31 mouse cellular contexts compared by ENCODE assay signal in genomic region chr11:7863711-7864110, GRCm38 (mm10).
DNase-seq lines count a peak whose midpoint lies in the region; ATAC-seq and TF ChIP-seq lines count a peak whose summit lies in the region.
"Had no signal": no experiment of that assay in that cellular context is flagged by ENCODE, and none has a peak within 500 bp of the region (broad histone marks: within the 10 kb centered on the region; RNA-seq: fewer than 3 reads in every experiment).

No protein-coding gene starts in this region.

- no peak overlapping the region for H3K27ac ChIP-seq in lung, embryonic 14.5 days (ENCODE audit: low read depth)
- no peak overlapping the region for H3K27ac ChIP-seq in kidney, postnatal 0 days
- H3K27ac ChIP-seq: embryonic facial prominence, embryonic 13.5 days; heart, embryonic 10.5 days; heart, embryonic 15.5 days; hindbrain, embryonic 13.5 days; layer of hippocampus, adult 2 months; limb, embryonic 13.5 days; midbrain, embryonic 15.5 days; neural tube, embryonic 15.5 days; stomach, postnatal 0 days had no signal

- no peak for TF ChIP-seq CTCF in lung, embryonic 14.5 days (IDR thresholded peaks at IDR 0.05; ENCODE audit: low read depth)
- no peak for TF ChIP-seq CTCF in kidney, postnatal 0 days (IDR thresholded peaks at IDR 0.05; ENCODE audit: low read depth)

- H3K9ac ChIP-seq in lung, embryonic 14.5 days: no peak overlapping the region
- no peak overlapping the region for H3K9ac ChIP-seq in kidney, postnatal 0 days (ENCODE audit: low read depth, low read length)
- H3K9ac ChIP-seq: embryonic facial prominence, embryonic 13.5 days; forebrain, postnatal 0 days; heart, embryonic 15.5 days; hindbrain, embryonic 13.5 days; limb, embryonic 13.5 days; midbrain, embryonic 15.5 days; neural tube, embryonic 15.5 days had no signal

- no peak overlapping the region for H3K4me2 ChIP-seq in lung, embryonic 14.5 days
- no peak overlapping the region for H3K4me2 ChIP-seq in kidney, postnatal 0 days (ENCODE audit: low read length)
- H3K4me2 ChIP-seq: embryonic facial prominence, embryonic 13.5 days; heart, embryonic 15.5 days; hindbrain, embryonic 13.5 days; limb, embryonic 13.5 days; liver, embryonic 11.5 days; midbrain, embryonic 15.5 days; neural tube, embryonic 15.5 days had no signal

- H3K4me1 ChIP-seq in lung, embryonic 14.5 days (ENCODE audit: insufficient read depth): no peaks in the 10 kb centered on the region
- H3K4me1 ChIP-seq in kidney, postnatal 0 days (replicated peaks; ENCODE audit: insufficient read depth, low read length): no peaks in the 10 kb centered on the region
- H3K4me1 ChIP-seq: heart, embryonic 10.5 days; heart, embryonic 15.5 days; hindbrain, embryonic 13.5 days; limb, embryonic 13.5 days; midbrain, embryonic 15.5 days; neural tube, embryonic 15.5 days had no signal

- H3K9me3 ChIP-seq in lung, embryonic 14.5 days (ENCODE audit: low read depth, low read length): no peaks in the 10 kb centered on the region
- H3K9me3 ChIP-seq in kidney, postnatal 0 days (replicated peaks; ENCODE audit: low read length): no peaks in the 10 kb centered on the region
- H3K9me3 ChIP-seq: embryonic facial prominence, embryonic 13.5 days; heart, embryonic 10.5 days; heart, embryonic 15.5 days; hindbrain, embryonic 13.5 days; limb, embryonic 13.5 days; midbrain, embryonic 15.5 days; neural tube, embryonic 15.5 days had no signal

- no peaks in the 10 kb centered on the region for H3K36me3 ChIP-seq in lung, embryonic 14.5 days (ENCODE audit: insufficient read depth)
- no peaks in the 10 kb centered on the region for H3K36me3 ChIP-seq in kidney, postnatal 0 days (ENCODE audit: insufficient read depth, low read length)
- H3K36me3 ChIP-seq: embryonic facial prominence, embryonic 13.5 days; heart, embryonic 10.5 days; heart, embryonic 15.5 days; hindbrain, embryonic 13.5 days; limb, embryonic 13.5 days; midbrain, embryonic 15.5 days; neural tube, embryonic 15.5 days had no signal

- H3K4me3 ChIP-seq in lung, embryonic 14.5 days (ENCODE audit: low read depth, low read length): no peak overlapping the region
- no peak overlapping the region for H3K4me3 ChIP-seq in kidney, postnatal 0 days (replicated peaks; ENCODE audit: low read depth, low read length)
- H3K4me3 ChIP-seq: embryonic facial prominence, embryonic 13.5 days; erythroblast, embryonic 14.5 days; heart, embryonic 10.5 days; heart, embryonic 15.5 days; hindbrain, embryonic 13.5 days; layer of hippocampus, adult 2 months; limb, embryonic 13.5 days; midbrain, embryonic 15.5 days; neural tube, embryonic 15.5 days had no signal

- H3K27me3 ChIP-seq in lung, embryonic 14.5 days (ENCODE audit: insufficient read depth, low read length): no peaks in the 10 kb centered on the region
- H3K27me3 ChIP-seq in kidney, postnatal 0 days (ENCODE audit: insufficient read depth, low read length): no peaks in the 10 kb centered on the region
- H3K27me3 ChIP-seq: embryonic facial prominence, embryonic 13.5 days; heart, embryonic 15.5 days; hindbrain, embryonic 13.5 days; limb, embryonic 13.5 days; midbrain, embryonic 15.5 days; neural tube, embryonic 15.5 days; Patski had no signal

- ATAC-seq in lung, embryonic 14.5 days (ENCODE audit: insufficient read depth): no peak
- no peak; the same call in 1 of the 2 replicates for ATAC-seq in kidney, postnatal 0 days (replicated peaks; ENCODE audit: low FRiP score, low read depth)
- ATAC-seq: forebrain, postnatal 0 days; intestine, embryonic 16.5 days; midbrain, embryonic 15.5 days; Patski had no signal

- DNase-seq in adrenal gland, postnatal 36 days: peak; percentile 2 to 8
- DNase-seq in adrenal gland, postnatal 25 days: no peak
- DNase-seq in lung, embryonic 14.5 days: peak; percentile 16
- DNase-seq in lung, postnatal 25 days (ENCODE audit: low spot score): no peak
- peak; percentile 64 for DNase-seq in kidney, postnatal 0 days (ENCODE audit: low spot score)
- DNase-seq in kidney, postnatal 4 days: peak; percentile 7 to 16
- DNase-seq in embryo, embryonic 10 days (ENCODE audit: low spot score): no peak
- no peak for DNase-seq in cerebellum, adult 9-10 months
- DNase-seq: cerebellum, adult 2 months; cerebellum, postnatal 36 days; embryo, embryonic 11 days; forebrain, postnatal 0 days; gastrocnemius, postnatal 10 days; heart, postnatal 36 days; lung, postnatal 10 days; right cerebral cortex, adult 18-20 months; thymus, adult 18-20 months; thymus, postnatal 25 days had no signal

- 56% methylated on average over 5 of the region's 5 CpGs for WGBS in lung, embryonic 14.5 days
- 50% methylated on average over 5 of the region's 5 CpGs for WGBS in kidney, postnatal 0 days

Comparison
In these comparisons a context has a peak if more than half of its experiments do, and no peak if none do; other contexts are left out.
1. DNase-seq: peak in adrenal gland, postnatal 36 days (2 of 2), lung, embryonic 14.5 days (single experiment), kidney, postnatal 0 days (single experiment) and kidney, postnatal 4 days (2 of 2); none in adrenal gland, postnatal 25 days (single experiment), lung, postnatal 25 days (single experiment), embryo, embryonic 10 days (single experiment) and cerebellum, adult 9-10 months (single experiment).